In genomic region chr6:71376711-71377110, GRCm38 (mm10) we compare ENCODE assay signal across 30 mouse cellular contexts. TPM values are rescaled to one million over a fixed set of nuclear protein-coding genes. Genes with fewer than 3 reads are reported as not detected.
DNase-seq lines count a peak whose midpoint lies in the region; TF ChIP-seq lines count a peak whose summit lies in the region.
"Had no signal": no experiment of that assay in that cellular context is flagged by ENCODE, and none has a peak within 500 bp of the region (broad histone marks: within the 10 kb centered on the region; RNA-seq: fewer than 3 reads in every experiment).

No protein-coding gene starts in this region.

- DNase-seq in spleen, adult 2 months (ENCODE audit: low read depth in 1 of 2, low spot score in 2 of 2): no peak
- DNase-seq in spleen, postnatal 10 days (ENCODE audit: low spot score in 2 of 2): no peak
- DNase-seq in CD4-positive helper T cell, adult 2 months (ENCODE audit: low read depth, low spot score): peak; percentile 14
- peak; percentile 68 for DNase-seq in T-cell, adult 2 months (ENCODE audit: low spot score)
- peak; percentile 41 to 43 for DNase-seq in thymus, postnatal 36 days
- no peak for DNase-seq in adipocyte (ENCODE audit: low spot score)
- no peak for DNase-seq in urinary bladder, postnatal 25 days (ENCODE audit: low spot score)
- DNase-seq: adrenal gland, postnatal 10 days; adrenal gland, postnatal 36 days; B cell, adult 2 months; cerebellum, adult 18-20 months; cerebellum, adult 9-10 months; cerebellum, postnatal 14 days; forebrain, postnatal 0 days; gastrocnemius, adult 2 months; gastrocnemius, postnatal 14 days; heart, adult 18-20 months; heart, postnatal 10 days; heart, postnatal 36 days had no signal

- H3K4me3 ChIP-seq in spleen, adult 2 months (ENCODE audit: extremely low read depth, insufficient read depth, insufficient read length): no peak overlapping the region; the same call in 1 of the 2 replicates
- H3K4me3 ChIP-seq: forebrain, embryonic 10.5 days; forebrain, embryonic 13.5 days; gastrocnemius, adult 2 months; heart, embryonic 12.5 days; heart, embryonic 15.5 days; hindbrain, embryonic 10.5 days; hindbrain, embryonic 13.5 days had no signal

- WGBS in spleen, adult 2 months: 77% methylated on average over 13 of the region's 13 CpGs

- H3K4me1 ChIP-seq in spleen, adult 2 months (ENCODE audit: control insufficient read depth, insufficient read depth, insufficient read length): no peaks in the 10 kb centered on the region
- H3K4me1 ChIP-seq: forebrain, embryonic 10.5 days; forebrain, embryonic 13.5 days; heart, embryonic 12.5 days; heart, embryonic 15.5 days; hindbrain, embryonic 10.5 days; hindbrain, embryonic 13.5 days had no signal

- H3K27ac ChIP-seq in spleen, adult 2 months (ENCODE audit: insufficient read depth, low read length): 0 out of 2 replicates have a peak overlapping the region, but pooled peaks have one; percentile 33
- H3K27ac ChIP-seq: forebrain, embryonic 10.5 days; forebrain, embryonic 13.5 days; gastrocnemius, adult 2 months; heart, embryonic 15.5 days; hindbrain, embryonic 10.5 days; hindbrain, embryonic 13.5 days had no signal

- no peaks in the 10 kb centered on the region for H3K36me3 ChIP-seq in spleen, adult 2 months (ENCODE audit: control insufficient read depth, insufficient read depth, low read length)
- H3K36me3 ChIP-seq: forebrain, embryonic 10.5 days; heart, embryonic 12.5 days; heart, embryonic 15.5 days; hindbrain, embryonic 10.5 days; hindbrain, embryonic 13.5 days had no signal

- no peaks in the 10 kb centered on the region for H3K27me3 ChIP-seq in spleen, adult 2 months (ENCODE audit: control insufficient read depth, insufficient read depth, low read length)
- H3K27me3 ChIP-seq: forebrain, embryonic 13.5 days; heart, embryonic 12.5 days; heart, embryonic 15.5 days; hindbrain, embryonic 13.5 days had no signal

- no peak for TF ChIP-seq CTCF in spleen, adult 2 months (IDR thresholded peaks at IDR 0.05; ENCODE audit: extremely low read depth, insufficient read depth, insufficient read length, insufficient replicate concordance)

- no peak for TF ChIP-seq POLR2A in spleen, adult 2 months (IDR thresholded peaks at IDR 0.05; ENCODE audit: low read depth, low read length)

RNA-seq across cellular contexts. Expression of gene Cd8a, which starts 3.5 kb away (rescaled TPM):
- polyA plus RNA-seq in spleen, adult 2 months (2012; rRNA removed): 24.9 and 28.5 TPM in 2 replicates
- polyA plus RNA-seq: embryonic facial prominence, embryonic 11.5 days; embryonic facial prominence, embryonic 14.5 days; forebrain, embryonic 10.5 days; forebrain, embryonic 13.5 days; forebrain, postnatal 0 days; heart, embryonic 12.5 days; heart, embryonic 15.5 days; hindbrain, embryonic 10.5 days; hindbrain, embryonic 13.5 days; hindbrain, embryonic 16.5 days had no signal

RNA-seq across cellular contexts. Expression of gene Cd8b1, which starts 54.1 kb away (rescaled TPM):
- polyA plus RNA-seq in spleen, adult 2 months (2012; rRNA removed): 25.6 and 30.2 TPM in 2 replicates
- polyA plus RNA-seq: embryonic facial prominence, embryonic 11.5 days; embryonic facial prominence, embryonic 14.5 days; forebrain, postnatal 0 days; frontal cortex, adult 2 months; heart, embryonic 12.5 days; heart, embryonic 15.5 days; hindbrain, embryonic 16.5 days had no signal

RNA-seq across cellular contexts. Expression of gene Smyd1, which starts 54.7 kb away (rescaled TPM):
- polyA plus RNA-seq in spleen, adult 2 months (2012; rRNA removed): 0.48 and 0.66 TPM in 2 replicates
- polyA plus RNA-seq: activated CD4-positive, CD25-positive, alpha-beta regulatory T cell, adult 4 months had no signal

Comparison
In these comparisons a context has a peak if more than half of its experiments do, and no peak if none do; other contexts are left out.
1. DNase-seq: peak in CD4-positive helper T cell, adult 2 months (single experiment), T-cell, adult 2 months (single experiment) and thymus, postnatal 36 days (2 of 2); none in spleen, adult 2 months (0 of 2), spleen, postnatal 10 days (0 of 2), adipocyte (single experiment) and urinary bladder, postnatal 25 days (single experiment).